Mouse (Mus musculus) forebrain, embryonic 10.5 days (tissue): ENCODE data around the gene Olfr968. TPM values are rescaled to one million over a fixed set of nuclear protein-coding genes. Genes with fewer than 3 reads are reported as not detected.

Source experiments
- DNase-seq: peaks from one replicate; pipeline ENCODE4 v3.0.0-alpha.2; 2017; ENCODE audit warnings: low spot score; ENCODE audit errors: extremely low spot score
- H3K27ac ChIP-seq: fragments of 300-500 bp; sonication (generic); 2 replicates; pipeline ENCODE4 v1.5.1; 2016; ENCODE audit warnings: mild to moderate bottlenecking
- H3K27me3 ChIP-seq: fragments of 300-500 bp; sonication (generic); 2 replicates; pipeline ENCODE4 v1.6.1; 2016; ENCODE audit warnings: mild to moderate bottlenecking; ENCODE audit not compliant: poor library complexity, severe bottlenecking
- H3K36me3 ChIP-seq: fragments of 300-500 bp; sonication (generic); replicated peaks from 2 replicates; pipeline ENCODE4 v1.6.1; 2016; ENCODE audit warnings: mild to moderate bottlenecking, moderate library complexity
- H3K4me1 ChIP-seq: fragments of 300-500 bp; sonication (generic); 2 replicates; pipeline ENCODE4 v1.6.1; 2016
- H3K4me3 ChIP-seq: fragments of 300-500 bp; sonication (generic); 2 replicates; pipeline ENCODE4 v1.5.1; 2016; ENCODE audit warnings: mild to moderate bottlenecking, moderate library complexity
- H3K9me3 ChIP-seq: fragments of 300-500 bp; sonication (generic); 2 replicates; pipeline ENCODE4 v1.6.1; 2016; ENCODE audit warnings: mild to moderate bottlenecking, moderate library complexity
- WGBS: fragments of 180-500 bp; shearing (Covaris S2); methylation state at CpG from one replicate; pipeline ENCODE4 v1.1.7; 2016; 5-methylcytosine and 5-hydroxymethylcytosine counted together
- polyA plus RNA-seq: library from polyadenylated mRNA; unstranded; fragments of >200 nt; fragmentation: Nextera tagmentation; extraction: Ambion mirVana; gene quantifications from 2 replicates; pipeline ENCODE4 v1.2.1, GENCODE M21; 2016

Olfr968 gene
- not detected in 2 replicates for polyA plus RNA-seq

GRCm38 (mm10) chr9:39783153-39783552 lies at the start of gene Olfr968:
Olfr968 (minus strand) TSS chr9:39783253.
- Histone ChIP-seq H3K27ac (no peak within 1 kb of the TSS), H3K27me3 (no peaks in the 10 kb centered on the region), H3K4me1 (no peaks in the 10 kb centered on the region), H3K4me3 (no peak within 1 kb of the TSS), H3K36me3 (no peaks in the 10 kb centered on the region), H3K9me3 (no peaks in the 10 kb centered on the region)
- 80% methylated on average over 1 of the region's 1 CpGs for WGBS
- DNase-seq: no peak

- no peak for DNase-seq
- WGBS: 85% methylated on average over 4 of the region's 4 CpGs
Observed at GRCm38 (mm10) chr9:39808560-39808959, 25.5 kb upstream of the Olfr968 start, which contains the start of gene Olfr970. Olfr970 (plus strand) TSS chr9:39808860.

GRCm38 (mm10) chr9:39790558-39790957 lies 7.5 kb upstream of the Olfr968 start, which contains the start of gene Olfr969:
Olfr969 (plus strand) TSS chr9:39790945.
- H3K4me1 ChIP-seq: no peaks in the 10 kb centered on the region
- no peaks in the 10 kb centered on the region for H3K9me3 ChIP-seq
- WGBS: 76% methylated on average over 2 of the region's 2 CpGs
- no peak for DNase-seq
- no peaks in the 10 kb centered on the region for H3K27me3 ChIP-seq
- H3K36me3 ChIP-seq: no peaks in the 10 kb centered on the region
- H3K4me3 ChIP-seq: no peak within 1 kb of the TSS
- no peak within 1 kb of the TSS for H3K27ac ChIP-seq

More at GRCm38 (mm10) chr9:39808560-39808959, 25.5 kb upstream of the Olfr968 start, which contains the start of gene Olfr970:
- Histone ChIP-seq H3K36me3 (no peaks in the 10 kb centered on the region), H3K27ac (no peak within 1 kb of the TSS), H3K27me3 (no peaks in the 10 kb centered on the region), H3K4me3 (no peak within 1 kb of the TSS), H3K4me1 (no peaks in the 10 kb centered on the region), H3K9me3 (no peaks in the 10 kb centered on the region)

GRCm38 (mm10) chr9:39746428-39746827 lies 36.6 kb downstream of the Olfr968 start:
- DNase-seq: no peak
- 88% methylated on average over 1 of the region's 1 CpGs for WGBS
- no peak overlapping the region for H3K4me3 ChIP-seq
- H3K4me1 ChIP-seq: no peaks in the 10 kb centered on the region
- H3K9me3 ChIP-seq: no peaks in the 10 kb centered on the region
- no peak overlapping the region for H3K27ac ChIP-seq
- no peaks in the 10 kb centered on the region for H3K36me3 ChIP-seq
- no peaks in the 10 kb centered on the region for H3K27me3 ChIP-seq

GRCm38 (mm10) chr9:39745949-39746348 lies 37.1 kb downstream of the Olfr968 start, which contains the start of gene Olfr967:
Olfr967 (plus strand) TSS chr9:39746249.
- no peak within 1 kb of the TSS for H3K27ac ChIP-seq
- H3K9me3 ChIP-seq: no peaks in the 10 kb centered on the region
- H3K27me3 ChIP-seq: no peaks in the 10 kb centered on the region
- no peaks in the 10 kb centered on the region for H3K36me3 ChIP-seq
- DNase-seq: no peak
- H3K4me3 ChIP-seq: no peak within 1 kb of the TSS
- no peaks in the 10 kb centered on the region for H3K4me1 ChIP-seq

- H3K4me3 ChIP-seq: no peak overlapping the region
- no peaks in the 10 kb centered on the region for H3K9me3 ChIP-seq
- no peak overlapping the region for H3K27ac ChIP-seq
- H3K36me3 ChIP-seq: no peaks in the 10 kb centered on the region
- DNase-seq: no peak
- WGBS: 94% methylated on average over 1 of the region's 1 CpGs
- H3K4me1 ChIP-seq: no peaks in the 10 kb centered on the region
- no peaks in the 10 kb centered on the region for H3K27me3 ChIP-seq
Observed at GRCm38 (mm10) chr9:39740741-39741140, 42.3 kb downstream of the Olfr968 start.

GRCm38 (mm10) chr9:39730678-39731077 lies 52.4 kb downstream of the Olfr968 start, which contains the start of gene Olfr150:
Olfr150 (plus strand) TSS chr9:39730978.
- Histone ChIP-seq H3K4me1 (no peaks in the 10 kb centered on the region), H3K9me3 (no peaks in the 10 kb centered on the region), H3K36me3 (no peaks in the 10 kb centered on the region), H3K27me3 (no peaks in the 10 kb centered on the region), H3K27ac (no peak within 1 kb of the TSS), H3K4me3 (no peak within 1 kb of the TSS)
- DNase-seq: no peak

Other genes starting within 250 kb of the Olfr968 start
- not detected in 2 replicates for gene Olfr958, start 229.2 kb downstream of the Olfr968 start, polyA plus RNA-seq
- gene Olfr959, start 207.7 kb downstream of the Olfr968 start, polyA plus RNA-seq: not detected in 2 replicates
- gene AW551984, start 178.8 kb downstream of the Olfr968 start, polyA plus RNA-seq: 4.0 and 4.2 TPM in 2 replicates
- gene Olfr148, start 172.6 kb downstream of the Olfr968 start, polyA plus RNA-seq: not detected in 2 replicates
- gene Olfr960, start 161.9 kb downstream of the Olfr968 start, polyA plus RNA-seq: not detected in 2 replicates
- gene Olfr961, start 138.2 kb downstream of the Olfr968 start, polyA plus RNA-seq: not detected in 2 replicates
- not detected in 2 replicates for gene Olfr963, start 116.0 kb downstream of the Olfr968 start, polyA plus RNA-seq
- not detected in 2 replicates for gene Olfr149, start 76.1 kb downstream of the Olfr968 start, polyA plus RNA-seq
- gene Olfr965, start 71.9 kb downstream of the Olfr968 start, polyA plus RNA-seq: not detected in 2 replicates
- not detected in 2 replicates for gene Olfr150, start 52.3 kb downstream of the Olfr968 start, polyA plus RNA-seq
- not detected in 2 replicates for gene Olfr967, start 37.0 kb downstream of the Olfr968 start, polyA plus RNA-seq
- gene Olfr969, start 7.7 kb upstream of the Olfr968 start, polyA plus RNA-seq: not detected in 2 replicates
- not detected in 2 replicates for gene Olfr970, start 25.6 kb upstream of the Olfr968 start, polyA plus RNA-seq
- not detected in 2 replicates for gene Olfr971, start 53.6 kb upstream of the Olfr968 start, polyA plus RNA-seq
- not detected in 2 replicates for gene Olfr972, start 83.2 kb upstream of the Olfr968 start, polyA plus RNA-seq
- gene Olfr229, start 124.1 kb upstream of the Olfr968 start, polyA plus RNA-seq: not detected in 2 replicates
- gene Olfr974, start 154.2 kb upstream of the Olfr968 start, polyA plus RNA-seq: not detected in 2 replicates
- gene Olfr975, start 168.8 kb upstream of the Olfr968 start, polyA plus RNA-seq: not detected in 2 replicates
- not detected in 2 replicates for gene Olfr976, start 177.9 kb upstream of the Olfr968 start, polyA plus RNA-seq
- not detected in 2 replicates for gene Olfr978, start 208.9 kb upstream of the Olfr968 start, polyA plus RNA-seq
- gene Olfr979, start 220.2 kb upstream of the Olfr968 start, polyA plus RNA-seq: not detected in 2 replicates
- not detected in 2 replicates for gene Olfr980, start 226.3 kb upstream of the Olfr968 start, polyA plus RNA-seq
- not detected in 2 replicates for gene Olfr981, start 238.2 kb upstream of the Olfr968 start, polyA plus RNA-seq